Mouse (Mus musculus) T-cell, adult 2 months (primary cell): Measurements from ENCODE around the gene Slc26a3.
"Not testable (repeated sequence)": the region's sequence is repeated elsewhere in the genome, so short reads cannot be mapped to it uniquely, and the experiment has no call there.

Experiments used
- DNase-seq: peaks from one replicate; pipeline ENCODE4 v3.0.0; 2022; ENCODE audit warnings: low spot score

Slc26a3 gene

GRCm38 (mm10) chr12:31421901-31422574 is 31.4 kb downstream of the Slc26a3 start:
- no peak for DNase-seq

GRCm38 (mm10) chr12:31437791-31438190 is 47.1 kb downstream of the Slc26a3 start:
- DNase-seq, result no peak

GRCm38 (mm10) chr12:31439612-31440011 is 48.9 kb downstream of the Slc26a3 start:
- DNase-seq, result no peak

- no peak for DNase-seq
These were observed 53.5 kb downstream of the Slc26a3 start for GRCm38 (mm10) chr12:31444131-31444546.

- no peak for DNase-seq
These were observed 54.2 kb downstream of the Slc26a3 start for GRCm38 (mm10) chr12:31444827-31445226.

GRCm38 (mm10) chr12:31449341-31449740 is 58.7 kb downstream of the Slc26a3 start:
- no peak for DNase-seq

- DNase-seq, result no peak
These were observed 65.6 kb downstream of the Slc26a3 start for GRCm38 (mm10) chr12:31456271-31456670.

- no peak for DNase-seq
These were observed 67.8 kb downstream of the Slc26a3 start for GRCm38 (mm10) chr12:31458474-31458873.

GRCm38 (mm10) chr12:31460270-31460669 is 69.6 kb downstream of the Slc26a3 start:
- not testable (repeated sequence) for DNase-seq

GRCm38 (mm10) chr12:31461371-31461770 is 70.7 kb downstream of the Slc26a3 start:
- DNase-seq, result no peak

GRCm38 (mm10) chr12:31462615-31463014 is 71.9 kb downstream of the Slc26a3 start:
- DNase-seq, result no peak

- not testable (repeated sequence) for DNase-seq
These were observed 87.5 kb downstream of the Slc26a3 start for GRCm38 (mm10) chr12:31478182-31478581.

- no peak for DNase-seq
These were observed 95.8 kb downstream of the Slc26a3 start for GRCm38 (mm10) chr12:31486431-31486830.

GRCm38 (mm10) chr12:31498936-31499313 is 108.3 kb downstream of the Slc26a3 start:
- DNase-seq, result no peak

- peak; percentile 95 for DNase-seq
These were observed 108.9 kb downstream of the Slc26a3 start, which contains the start of gene Cbll1 for GRCm38 (mm10) chr12:31499314-31500131. Cbll1 (minus strand) TSS chr12:31499616.

- peak; percentile 40 for DNase-seq
These were observed 109.5 kb downstream of the Slc26a3 start for GRCm38 (mm10) chr12:31500196-31500595.

- DNase-seq, result no peak
These were observed 110.6 kb downstream of the Slc26a3 start for GRCm38 (mm10) chr12:31501266-31501665.

- no peak for DNase-seq
These were observed 112.5 kb downstream of the Slc26a3 start for GRCm38 (mm10) chr12:31503211-31503610.

- DNase-seq, result no peak
These were observed 117.2 kb downstream of the Slc26a3 start for GRCm38 (mm10) chr12:31507718-31508364.

GRCm38 (mm10) chr12:31508496-31508895 is 117.8 kb downstream of the Slc26a3 start:
- DNase-seq, result no peak

- no peak for DNase-seq
These were observed 120.5 kb downstream of the Slc26a3 start for GRCm38 (mm10) chr12:31511218-31511617.

- DNase-seq, result no peak
These were observed 122.2 kb downstream of the Slc26a3 start for GRCm38 (mm10) chr12:31512634-31513411.
